Mouse (Mus musculus): ENCODE results near the gene Klhl36. TPM values are rescaled to one million over a fixed set of nuclear protein-coding genes. Genes with fewer than 3 reads are reported as not detected.

Gene Klhl36
- 10 to 100 TPM in 1 of 2 experiments, 1 to 10 TPM in 1; 6.2 to 11.6 TPM for polyA plus RNA-seq (2017; shearing (Covaris generic))

DNA sequence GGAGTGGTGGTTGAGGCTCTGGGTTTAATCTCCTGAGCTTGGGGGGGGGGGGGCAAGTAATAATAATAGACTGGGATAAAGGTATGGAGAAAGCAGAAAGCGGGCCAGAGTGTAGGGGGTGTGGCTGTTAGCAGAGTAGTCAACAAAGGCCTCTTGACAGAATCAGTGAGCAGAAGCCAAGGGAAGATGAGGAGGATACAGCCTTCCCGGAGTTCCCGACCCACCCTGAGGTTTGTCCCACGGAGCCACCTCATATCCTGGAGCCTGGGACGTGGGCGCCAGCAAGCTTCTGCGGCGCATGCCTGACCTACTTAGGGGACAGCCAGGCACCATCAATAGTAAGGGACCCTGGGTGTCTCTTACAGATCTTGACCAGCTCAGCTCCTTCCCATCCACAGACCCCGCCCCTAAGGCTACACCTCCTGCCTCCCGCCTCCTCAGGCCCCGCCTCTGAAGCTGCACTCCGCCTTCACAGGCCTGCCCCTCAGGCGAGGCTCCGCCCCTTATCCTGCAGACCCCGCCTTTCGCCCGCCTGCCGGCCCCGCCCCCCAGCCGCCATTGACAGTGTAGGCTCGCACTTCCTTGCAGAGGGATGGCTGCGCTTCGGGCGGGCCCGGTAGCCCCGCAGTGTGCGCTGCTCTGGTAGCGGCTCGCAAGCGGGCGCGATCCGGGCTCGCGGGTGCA lies at the start of gene Klhl36:
Klhl36 (plus strand) TSS at position 561 of the 684 bp plus-strand sequence.
- peak; percentile 98 for ATAC-seq

DNA sequence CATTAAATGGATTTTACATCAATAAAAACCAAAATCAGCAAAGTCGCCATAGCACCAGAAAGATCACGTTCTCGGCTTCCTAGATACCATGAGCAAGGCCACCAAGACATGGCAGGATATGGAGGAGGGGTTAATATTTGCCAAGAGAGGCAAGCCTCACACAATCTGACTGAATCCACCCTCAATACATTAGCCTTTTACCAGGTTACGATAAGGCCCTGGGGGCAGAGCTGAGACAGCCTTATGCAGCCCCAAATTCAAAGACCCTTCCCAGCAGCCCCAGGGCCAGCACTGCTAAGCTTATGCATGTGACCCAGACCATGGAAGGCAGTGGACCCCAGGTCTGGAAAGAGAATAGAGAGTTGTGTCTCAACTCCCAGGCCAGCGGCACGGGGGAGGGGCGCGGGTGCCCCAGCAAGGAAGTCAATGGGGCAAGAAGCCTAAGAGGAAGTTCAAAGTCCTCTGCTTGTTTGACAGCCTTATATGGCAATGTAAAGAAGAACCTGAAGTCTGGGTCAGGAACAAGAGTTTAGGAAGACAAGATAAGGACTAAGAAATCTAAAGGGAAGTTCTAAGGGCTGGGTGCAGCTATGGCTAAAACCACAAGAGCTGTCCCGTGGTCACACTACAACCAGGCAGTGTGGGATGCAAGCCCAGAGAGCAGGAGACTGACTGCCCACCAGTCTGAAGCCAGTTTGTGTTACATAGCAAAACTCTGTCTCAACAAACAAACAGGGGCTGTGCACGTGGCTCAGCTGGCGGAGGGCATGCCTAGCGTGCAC lies 49.2 kb upstream of the Klhl36 start:
- ATAC-seq = peak; percentile 59

DNA sequence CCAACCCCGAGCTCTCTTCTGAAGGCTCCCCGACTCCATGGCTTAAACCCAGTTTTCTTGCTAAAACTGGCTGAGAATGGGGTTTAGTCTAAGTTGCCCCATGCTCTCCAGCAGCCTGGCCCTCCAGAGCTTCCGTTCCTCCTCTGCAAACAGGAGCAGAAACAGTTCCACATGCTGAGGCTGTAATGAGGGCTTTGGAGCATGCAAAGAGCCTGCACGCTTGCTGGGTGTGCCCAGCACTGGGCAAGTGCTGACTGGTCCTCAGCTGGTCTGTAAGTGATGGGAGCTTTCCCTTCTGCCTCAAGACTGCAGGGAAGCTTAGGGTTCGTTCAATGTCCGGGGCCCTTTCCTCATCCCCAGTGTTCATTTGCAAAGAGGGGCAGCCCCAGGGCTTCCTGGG lies 45.8 kb upstream of the Klhl36 start:
- ATAC-seq = no peak

DNA sequence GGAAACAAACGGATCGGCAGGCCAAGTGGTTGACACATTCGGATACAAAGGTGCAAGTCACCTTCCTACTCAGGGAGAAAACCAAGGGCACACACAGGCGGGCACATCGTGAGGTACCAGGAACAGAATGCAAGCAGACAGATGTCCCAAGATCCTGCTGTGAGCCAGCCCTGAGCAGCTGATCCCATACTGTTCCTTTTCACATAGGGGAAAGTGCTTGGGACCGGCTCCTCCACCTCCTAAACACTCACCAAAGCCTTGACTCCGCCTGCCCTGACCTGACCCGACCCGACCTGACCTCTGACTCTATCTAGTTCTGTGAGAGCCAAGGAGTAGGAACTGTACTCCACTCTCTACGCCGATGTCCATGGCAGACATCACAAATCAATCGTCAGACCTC lies 44.6 kb upstream of the Klhl36 start:
- ATAC-seq = no peak

DNA sequence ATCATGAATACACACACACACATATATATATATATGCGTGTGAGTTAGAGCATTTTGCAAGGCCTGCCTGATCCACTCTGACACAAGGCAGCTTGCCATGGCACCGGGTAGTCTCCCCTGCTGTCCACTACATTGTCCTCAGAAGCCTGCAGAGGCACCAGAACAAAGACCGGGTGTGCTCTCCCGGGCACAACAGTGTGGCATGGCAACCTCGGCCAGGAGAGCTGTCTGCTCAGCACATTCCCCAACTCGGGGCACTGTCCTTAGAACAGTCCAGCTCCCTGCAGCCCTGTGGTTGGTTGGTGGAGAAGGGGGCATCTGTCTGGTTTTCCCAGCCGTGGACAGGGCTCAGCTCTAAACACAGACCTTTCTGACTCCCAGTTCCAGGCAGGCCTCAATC lies 42.8 kb upstream of the Klhl36 start:
- no peak for ATAC-seq

DNA sequence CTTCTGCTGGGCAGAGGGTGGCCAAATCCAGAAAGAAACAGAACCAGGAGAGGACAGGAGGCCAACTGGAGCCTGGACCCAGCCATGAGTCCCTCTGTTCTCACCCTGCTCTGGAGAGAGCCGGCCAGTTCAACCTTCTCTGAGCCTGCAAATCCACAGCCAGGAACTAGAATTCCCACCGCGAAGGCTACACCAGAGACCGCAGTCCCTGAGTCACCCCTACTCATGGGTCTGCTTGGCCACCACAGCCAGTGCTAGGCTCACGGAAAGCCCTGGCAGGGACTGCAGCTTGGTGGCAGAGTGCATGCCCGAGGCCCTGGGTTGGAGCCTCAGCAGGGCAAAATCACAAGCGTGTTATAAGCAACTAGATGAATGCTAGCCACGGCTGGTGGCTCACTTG lies 42.1 kb upstream of the Klhl36 start:
- ATAC-seq = no peak

DNA sequence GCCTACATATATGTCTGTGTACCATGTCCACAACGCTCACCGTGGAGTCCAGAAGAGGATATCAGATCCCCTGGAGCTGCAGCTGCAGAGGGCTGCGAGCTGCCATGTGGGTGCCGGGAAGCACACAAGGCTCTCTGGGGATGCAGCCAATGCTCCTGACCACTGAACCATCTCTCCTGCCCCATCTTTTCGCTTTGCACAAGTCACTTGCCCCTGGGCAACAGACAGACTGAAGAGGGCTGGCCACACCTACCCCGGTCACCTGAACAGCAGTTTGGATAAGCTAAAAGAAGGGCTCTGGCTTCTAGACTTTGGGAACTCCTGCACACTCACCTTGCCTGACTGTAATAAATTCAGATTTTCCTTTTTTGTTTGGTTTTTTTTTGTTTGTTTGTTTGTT lies 40.4 kb upstream of the Klhl36 start:
- no peak for ATAC-seq

DNA sequence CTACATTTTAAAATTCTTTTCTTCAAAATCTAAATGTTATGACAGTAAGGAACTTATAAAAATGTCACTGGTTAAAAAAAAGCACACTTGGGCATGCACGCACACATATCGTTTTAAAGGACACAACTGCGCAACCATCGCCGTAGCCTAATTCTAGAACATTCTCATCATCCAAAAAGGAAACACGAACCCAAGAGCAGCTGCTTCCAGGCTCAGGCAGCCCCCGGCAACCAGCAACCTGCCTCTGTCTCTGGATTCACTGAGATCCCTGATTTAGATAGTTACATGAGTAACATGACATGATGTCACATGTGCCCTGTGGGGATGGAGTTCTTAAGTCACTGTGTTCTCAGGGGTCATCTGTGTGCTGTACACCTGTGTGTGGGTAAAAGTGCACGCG lies 38.8 kb upstream of the Klhl36 start:
- ATAC-seq = no peak

DNA sequence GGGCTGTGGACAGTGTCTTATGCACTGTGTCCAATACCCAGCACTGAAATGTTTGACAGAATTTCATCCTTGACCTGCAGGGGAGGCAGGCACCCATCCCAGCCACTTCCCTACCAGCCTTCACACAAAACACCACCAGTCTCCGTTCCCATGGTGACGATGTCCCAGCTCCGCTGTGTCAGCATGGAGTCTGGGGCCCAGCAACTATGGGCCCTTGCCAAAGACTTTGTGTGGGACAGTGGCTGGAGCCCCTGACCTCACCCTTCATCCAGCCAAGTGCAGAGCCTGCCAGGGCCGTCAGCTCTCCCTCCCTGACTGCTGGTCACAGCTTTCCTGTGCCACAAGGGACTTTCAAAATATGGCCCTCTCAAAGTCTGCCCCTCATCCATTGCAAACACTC lies 38.0 kb upstream of the Klhl36 start:
- ATAC-seq = no peak

DNA sequence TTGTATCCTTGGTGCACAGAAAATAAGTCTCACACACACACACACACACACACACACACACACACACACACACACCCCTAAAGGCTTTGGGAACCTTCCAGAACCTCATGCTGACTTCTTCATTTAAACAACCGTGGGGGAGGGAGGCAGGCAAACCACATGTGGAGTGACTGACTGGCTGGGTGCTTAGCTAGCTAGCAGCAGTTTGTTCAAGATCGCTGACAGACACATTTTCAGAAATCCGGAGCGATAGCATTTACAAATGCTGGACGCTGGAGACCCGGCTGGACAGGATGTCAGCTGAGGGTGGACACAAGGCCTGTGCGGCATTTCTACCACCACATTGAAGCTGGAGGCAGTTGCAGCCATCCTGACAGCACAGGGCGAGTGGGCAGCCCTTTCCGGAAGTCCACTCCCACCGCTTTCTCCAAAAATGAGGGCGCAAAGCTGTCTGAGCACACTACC lies 37.2 kb upstream of the Klhl36 start:
- ATAC-seq = no peak

DNA sequence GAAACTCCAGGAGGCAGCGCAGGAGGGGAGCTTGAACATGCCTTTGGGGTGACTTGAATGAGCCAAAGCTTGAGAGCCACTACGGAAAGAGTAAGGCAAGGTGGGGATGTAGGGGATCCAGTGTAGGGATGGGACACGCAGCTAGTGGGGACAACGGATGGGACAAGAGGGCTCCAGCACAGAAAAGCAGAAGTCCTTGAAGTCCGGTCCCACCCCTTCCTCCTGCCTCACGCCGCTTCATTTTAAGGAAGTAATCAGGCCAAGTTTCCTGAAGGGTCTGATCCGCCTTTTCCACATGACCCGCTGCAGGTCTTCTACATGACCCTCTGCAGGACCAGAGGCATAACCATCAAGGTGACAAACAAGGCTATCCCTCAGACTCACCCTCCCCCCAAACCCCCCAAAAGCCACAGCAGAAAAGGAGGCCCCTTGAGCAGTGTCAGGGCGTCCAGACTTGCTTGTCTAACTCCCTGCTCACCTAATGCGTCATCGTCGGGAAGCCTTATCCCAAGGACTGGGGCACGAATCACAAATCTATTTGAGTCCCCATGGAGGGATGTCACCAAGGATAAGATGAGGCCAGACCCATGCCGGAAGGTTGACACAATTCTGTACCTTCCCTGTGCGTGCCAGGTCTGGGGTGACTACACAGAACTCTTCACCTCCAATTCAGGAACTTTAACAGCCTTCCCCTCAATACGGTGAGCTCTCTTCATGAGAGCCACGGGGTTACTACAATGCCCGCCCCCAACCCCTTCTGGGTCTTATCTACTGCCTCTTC lies 35.9 kb upstream of the Klhl36 start:
- no peak for ATAC-seq

DNA sequence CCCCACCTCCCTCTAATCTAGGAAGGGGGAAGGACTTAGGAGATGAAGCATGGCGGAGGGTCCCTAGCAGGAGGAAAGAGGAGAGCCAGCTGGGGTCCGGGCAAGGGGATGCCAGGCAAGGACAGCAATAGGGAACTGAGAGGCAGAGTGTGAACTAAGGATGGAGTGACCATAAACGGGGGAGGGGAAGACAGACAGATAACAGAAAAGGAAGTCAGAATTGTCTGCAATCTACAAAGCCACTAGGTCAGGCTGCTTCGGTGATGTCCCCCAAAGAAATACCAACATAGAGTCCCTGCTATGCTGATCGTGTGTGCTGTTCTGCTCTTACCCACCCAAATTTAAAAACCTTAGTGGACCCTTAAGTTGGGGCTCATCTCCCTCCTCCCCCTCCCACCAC lies 35.1 kb upstream of the Klhl36 start:
- no peak for ATAC-seq

DNA sequence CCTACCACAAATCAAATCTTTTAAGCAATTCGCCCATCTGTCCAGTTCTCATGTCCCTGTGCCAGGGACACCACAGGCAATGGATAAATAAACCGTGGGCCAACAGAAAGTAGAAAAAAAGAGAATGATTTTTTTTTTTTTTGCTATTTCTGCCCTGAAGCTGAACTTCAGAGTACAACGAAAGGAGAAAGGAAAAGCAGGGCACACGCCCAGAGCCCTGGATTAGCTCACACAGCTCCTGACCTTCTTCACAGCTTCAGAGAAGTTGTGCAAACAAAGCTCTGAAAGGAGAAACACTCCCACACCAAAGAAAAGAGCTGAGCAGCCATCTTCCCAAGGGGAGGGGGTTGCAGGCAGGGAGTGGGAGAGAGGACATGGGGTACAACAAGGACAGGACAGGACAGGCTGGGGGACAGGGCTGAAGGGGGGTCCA lies 34.3 kb upstream of the Klhl36 start:
- no peak for ATAC-seq

DNA sequence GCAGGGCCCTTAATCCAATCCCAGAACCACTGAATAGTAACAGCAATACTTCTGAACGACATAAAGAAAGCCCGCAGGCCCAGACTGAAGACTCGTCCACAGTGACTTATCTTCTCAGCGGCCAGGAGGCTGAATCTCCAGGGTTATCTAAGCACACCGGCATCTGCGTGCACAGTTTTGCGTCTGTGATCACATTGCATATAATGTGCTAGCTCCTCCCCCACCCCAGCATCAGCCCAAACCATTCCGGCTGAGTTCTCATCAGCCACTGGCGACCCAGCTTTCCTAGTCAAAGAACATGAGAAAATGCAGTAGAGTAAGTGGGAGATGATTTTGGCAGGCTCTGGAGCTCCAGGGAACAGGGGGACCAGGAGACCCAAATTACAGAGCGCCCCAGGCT lies 33.1 kb upstream of the Klhl36 start:
- no peak for ATAC-seq

DNA sequence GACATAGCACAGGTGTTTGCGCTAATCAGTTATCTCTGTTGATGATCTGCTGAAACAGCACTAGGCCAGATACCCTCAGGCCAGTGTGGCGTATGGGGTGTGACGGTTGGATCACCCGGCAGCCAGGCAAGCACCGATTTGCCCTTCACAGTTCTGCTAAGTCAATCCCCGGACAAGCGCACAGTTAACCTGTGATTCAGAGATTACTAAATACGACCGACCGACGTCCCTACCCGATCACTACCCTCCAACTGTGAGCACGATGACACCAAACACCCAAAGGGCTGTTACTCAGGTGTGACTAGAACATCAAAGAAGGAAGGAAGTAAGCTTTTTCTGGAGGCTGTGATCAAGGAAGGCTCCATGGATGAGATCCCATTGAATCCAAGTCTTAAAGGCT lies 32.6 kb upstream of the Klhl36 start:
- no peak for ATAC-seq

DNA sequence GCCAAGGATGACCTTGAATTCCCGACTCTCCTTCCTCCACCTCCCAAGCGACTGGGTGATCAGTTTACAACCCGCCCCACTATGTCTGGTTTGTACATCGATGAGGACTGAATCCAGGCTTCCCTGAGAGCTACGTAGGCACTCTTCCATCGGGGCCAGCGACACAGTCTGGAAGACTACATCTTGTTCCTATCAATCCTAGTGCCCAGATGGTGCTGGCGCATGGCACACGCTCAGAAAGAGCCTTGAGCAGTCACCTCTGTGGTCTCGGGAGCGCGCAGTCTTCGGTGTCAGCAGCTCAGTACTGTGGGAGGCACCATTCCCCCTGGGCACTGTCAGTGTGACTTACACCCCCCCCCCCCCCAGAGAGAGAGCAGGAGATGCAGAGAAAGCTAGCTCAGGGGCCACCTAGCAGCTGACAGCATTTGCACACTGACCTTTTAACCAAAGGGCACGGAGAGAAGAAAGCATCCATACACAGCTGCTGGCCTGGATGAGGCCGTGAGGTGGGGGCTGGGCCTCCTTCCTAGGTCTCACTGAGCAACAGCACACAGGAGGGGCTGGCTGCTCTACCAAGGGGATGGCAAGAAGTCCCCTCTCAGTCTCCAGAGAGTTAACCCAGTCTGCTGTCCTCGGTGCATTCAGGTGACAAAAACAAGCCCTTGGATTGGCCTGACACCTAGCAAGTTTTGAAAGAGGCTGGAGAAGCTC lies 32.0 kb upstream of the Klhl36 start:
- peak; percentile 0 for ATAC-seq

DNA sequence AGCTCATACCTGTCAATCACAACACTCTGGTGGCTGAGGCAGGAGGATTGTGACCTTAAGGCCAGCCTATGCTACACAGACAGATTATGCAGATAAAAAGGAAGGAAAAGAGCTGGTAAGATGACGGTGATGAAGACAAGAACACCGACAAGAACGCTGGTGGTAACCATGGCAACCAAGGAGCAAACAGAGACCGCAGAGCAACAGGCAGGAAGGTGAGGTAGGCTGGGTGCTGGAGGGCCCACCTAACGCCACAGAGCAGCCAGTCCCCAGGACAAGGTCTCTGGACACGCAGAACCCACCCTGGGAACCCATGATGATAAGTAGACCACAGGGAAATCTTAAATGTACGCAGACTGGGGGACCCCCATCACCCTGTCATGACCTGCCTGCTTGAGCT lies 31.5 kb upstream of the Klhl36 start:
- peak; percentile 90 for ATAC-seq

DNA sequence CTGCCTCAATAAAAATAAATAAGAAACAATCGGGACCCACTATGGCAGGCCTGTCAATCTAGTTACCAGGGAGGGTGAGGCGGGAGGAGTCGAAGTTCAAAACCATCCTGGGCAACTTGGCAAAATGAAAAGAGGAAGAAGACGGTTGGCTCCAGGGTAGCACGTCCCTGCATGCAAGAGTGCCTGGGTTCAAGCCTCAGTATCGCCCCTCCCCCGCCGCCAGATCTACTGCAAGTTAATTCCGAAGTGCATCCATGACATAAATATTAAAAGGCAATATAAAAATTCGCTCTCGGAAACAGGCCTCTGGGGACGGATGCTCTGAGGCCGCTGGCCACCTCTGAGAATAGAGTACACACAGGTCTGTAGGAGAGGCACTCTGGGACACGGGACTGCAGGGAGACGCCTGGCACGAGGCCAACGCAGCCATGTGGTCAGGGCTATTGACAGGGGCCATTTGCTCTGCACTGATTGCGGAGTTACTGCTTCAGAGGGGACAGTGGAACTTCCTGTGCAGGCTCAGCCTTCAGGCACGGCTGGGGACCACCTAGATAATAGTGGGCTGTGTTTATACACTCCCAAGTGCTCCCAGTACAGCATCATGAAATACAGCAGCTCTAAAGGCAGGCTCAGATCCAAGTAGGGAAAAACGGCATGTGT lies 30.6 kb upstream of the Klhl36 start:
- ATAC-seq = no peak

DNA sequence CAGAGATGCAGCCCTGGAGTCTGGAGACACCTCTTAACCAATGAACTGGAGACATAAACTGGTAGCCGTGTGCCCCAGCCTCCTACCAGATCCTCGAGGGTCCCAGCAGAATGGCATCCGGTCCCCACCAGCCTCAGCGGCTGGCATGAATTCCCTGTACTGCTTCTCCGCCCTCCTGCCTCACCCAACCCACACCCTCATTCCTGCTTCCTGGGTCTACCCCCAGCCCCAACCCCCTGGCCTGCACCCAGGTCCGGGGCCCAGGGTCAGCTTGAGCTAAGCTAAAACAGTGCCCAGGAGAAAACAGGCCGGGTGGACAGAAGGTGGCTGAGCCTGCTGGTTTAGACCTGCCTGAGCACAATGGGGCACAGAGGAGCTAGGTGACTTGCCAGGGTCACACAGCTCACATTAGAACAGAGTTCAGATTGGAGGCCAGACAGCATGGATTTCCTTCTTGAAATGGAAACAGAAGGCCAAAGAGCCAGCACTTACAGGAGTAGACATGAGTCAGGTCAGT lies 29.9 kb upstream of the Klhl36 start:
- no peak for ATAC-seq

DNA sequence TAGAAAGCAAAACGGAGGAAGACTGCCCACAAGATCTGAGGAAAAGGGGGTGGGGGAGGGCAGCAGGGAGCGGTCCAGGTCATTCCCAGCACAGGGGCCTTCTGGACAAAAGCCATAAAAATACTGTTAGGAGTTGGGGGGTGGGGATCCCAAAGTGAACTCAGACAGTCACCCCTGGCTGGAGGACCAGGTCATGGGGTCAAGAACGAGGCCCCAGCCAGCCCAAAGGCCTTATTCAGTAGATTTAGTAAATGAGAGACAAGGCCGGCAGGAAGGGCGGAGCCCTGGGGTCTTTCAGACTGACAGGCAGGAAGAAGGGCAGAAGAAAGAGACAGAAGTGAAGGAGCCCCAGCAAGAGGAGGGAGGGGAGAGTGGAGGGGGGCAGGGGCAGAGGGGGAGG lies 29.1 kb upstream of the Klhl36 start:
- ATAC-seq = no peak

DNA sequence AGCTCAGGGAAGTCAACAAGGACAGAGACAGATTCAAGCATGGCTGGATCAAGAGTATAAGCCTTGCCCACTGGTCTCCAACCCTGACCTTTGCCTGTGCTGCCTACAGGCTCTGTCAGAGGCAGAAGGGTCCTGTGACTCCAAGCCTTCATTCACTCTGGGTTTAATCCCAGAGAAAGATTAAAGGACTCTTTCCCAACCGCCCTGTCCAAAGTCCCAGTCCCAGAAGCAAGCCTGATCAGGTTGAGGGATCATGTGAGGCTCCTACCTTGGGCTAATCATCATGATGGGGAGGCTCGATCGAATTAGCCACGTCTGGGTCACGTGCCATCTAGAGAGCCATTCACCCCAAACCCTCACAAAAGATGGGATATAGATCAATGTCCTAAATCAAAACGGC lies 27.4 kb upstream of the Klhl36 start:
- no peak for ATAC-seq

DNA sequence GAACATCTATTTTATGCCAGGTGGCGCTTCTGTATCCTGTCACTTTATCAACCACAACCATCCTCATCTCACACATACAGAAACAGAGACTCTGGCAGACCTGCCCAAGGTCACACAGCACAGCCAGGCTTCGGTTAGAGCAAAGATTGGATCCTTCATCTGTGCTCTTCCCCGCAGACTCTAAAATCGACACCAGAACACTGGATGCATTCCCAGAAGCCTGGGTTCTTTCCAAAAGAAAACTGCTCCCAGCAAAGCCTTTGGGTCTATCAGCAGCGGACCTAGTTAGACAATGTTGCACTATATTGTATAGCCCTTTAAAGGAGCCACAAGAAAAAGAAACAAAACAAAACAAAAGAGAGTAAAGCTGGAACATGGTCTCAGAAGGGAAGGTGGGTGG lies 26.8 kb upstream of the Klhl36 start:
- no peak for ATAC-seq

Measured in CD4-positive, CD25-positive, alpha-beta regulatory T cell, adult 4 months (primary cell).